Mouse (Mus musculus) hindbrain, embryonic 10.5 days (tissue): ENCODE data around the gene Mbtps2. TPM values are rescaled to one million over a fixed set of nuclear protein-coding genes. Genes with fewer than 3 reads are reported as not detected.

Experiments
- DNase-seq: peaks from one replicate; pipeline ENCODE4 v3.0.0-alpha.2; 2017; ENCODE audit warnings: low spot score
- H3K27ac ChIP-seq: fragments of 300-500 bp; sonication (generic); 2 replicates; pipeline ENCODE4 v1.5.1; 2016; ENCODE audit warnings: mild to moderate bottlenecking, moderate library complexity
- H3K27me3 ChIP-seq: fragments of 300-500 bp; sonication (generic); 2 replicates; pipeline ENCODE4 v1.6.1; 2016; ENCODE audit warnings: mild to moderate bottlenecking; ENCODE audit not compliant: poor library complexity, insufficient read depth, severe bottlenecking
- H3K36me3 ChIP-seq: fragments of 300-500 bp; sonication (generic); 2 replicates; pipeline ENCODE4 v1.6.1; 2016; ENCODE audit warnings: mild to moderate bottlenecking, moderate library complexity
- H3K4me1 ChIP-seq: fragments of 300-500 bp; sonication (generic); replicated peaks from 2 replicates; pipeline ENCODE4 v1.6.1; 2016; ENCODE audit warnings: mild to moderate bottlenecking
- H3K4me3 ChIP-seq: fragments of 300-500 bp; sonication (generic); 2 replicates; pipeline ENCODE4 v1.5.1; 2016; ENCODE audit warnings: mild to moderate bottlenecking, moderate library complexity
- H3K9me3 ChIP-seq: fragments of 300-500 bp; sonication (generic); 2 replicates; pipeline ENCODE4 v1.6.1; 2016; ENCODE audit warnings: mild to moderate bottlenecking, moderate library complexity
- WGBS: fragments of 180-500 bp; shearing (Covaris S2); methylation state at CpG from one replicate; pipeline ENCODE4 v1.1.7; 2016; 5-methylcytosine and 5-hydroxymethylcytosine counted together
- polyA plus RNA-seq: library from polyadenylated mRNA; unstranded; fragments of >200 nt; fragmentation: Nextera tagmentation; extraction: Ambion mirVana; gene quantifications from 2 replicates; pipeline ENCODE4 v1.2.1, GENCODE M21; 2016

Mbtps2 gene
- polyA plus RNA-seq, 1 experiment from 2014 or later: 19.2 TPM

GRCm38 (mm10) chrX:157595927-157596326 lies 2.6 kb downstream of the Mbtps2 start:
- no peak for DNase-seq
- Histone ChIP-seq H3K4me1 (peaks cover 8% of the 10 kb centered on the region; the same call in 1 of the 2 replicates), H3K27ac (no peak overlapping the region), H3K9me3 (0 out of 2 replicates have a peak, but pooled peaks cover 2% of the 10 kb centered on the region), H3K4me3 (no peak overlapping the region), H3K27me3 (0 out of 2 replicates have a peak, but pooled peaks cover 4% of the 10 kb centered on the region), H3K36me3 (peaks cover 4% of the 10 kb centered on the region)
- 84% methylated on average over 6 of the region's 6 CpGs for WGBS

- no peak overlapping the region for H3K27ac ChIP-seq
- peaks cover 14% of the 10 kb centered on the region for H3K36me3 ChIP-seq
- H3K4me1 ChIP-seq: peaks cover 8% of the 10 kb centered on the region; the same call in 1 of the 2 replicates
- DNase-seq: no peak
- H3K27me3 ChIP-seq: 0 out of 2 replicates have a peak, but pooled peaks cover 4% of the 10 kb centered on the region
- H3K9me3 ChIP-seq: 0 out of 2 replicates have a peak, but pooled peaks cover 2% of the 10 kb centered on the region
- no peak overlapping the region for H3K4me3 ChIP-seq
- WGBS: 70% methylated on average over 2 of the region's 2 CpGs
These were observed 3.9 kb downstream of the Mbtps2 start for GRCm38 (mm10) chrX:157594606-157595005.

- H3K36me3 ChIP-seq: peaks cover 34% of the 10 kb centered on the region
These were observed 11.5 kb downstream of the Mbtps2 start for GRCm38 (mm10) chrX:157587001-157587400.

GRCm38 (mm10) chrX:157586397-157586796 lies 12.1 kb downstream of the Mbtps2 start:
- Histone ChIP-seq H3K9me3 (no peaks in the 10 kb centered on the region), H3K36me3 (peaks cover 38% of the 10 kb centered on the region), H3K27me3 (no peaks in the 10 kb centered on the region), H3K27ac (no peak overlapping the region), H3K4me1 (no peaks in the 10 kb centered on the region), H3K4me3 (no peak overlapping the region)
- no peak for DNase-seq

More at GRCm38 (mm10) chrX:157587001-157587400, 11.5 kb downstream of the Mbtps2 start:
- Histone ChIP-seq H3K9me3 (no peaks in the 10 kb centered on the region), H3K4me1 (no peaks in the 10 kb centered on the region), H3K27ac (no peak overlapping the region), H3K27me3 (no peaks in the 10 kb centered on the region), H3K4me3 (no peak overlapping the region)
- 75% methylated on average over 5 of the region's 5 CpGs for WGBS
- DNase-seq: no peak

GRCm38 (mm10) chrX:157579108-157579614 lies 19.4 kb downstream of the Mbtps2 start:
- Histone ChIP-seq H3K4me1 (no peaks in the 10 kb centered on the region), H3K4me3 (no peak overlapping the region), H3K9me3 (no peaks in the 10 kb centered on the region), H3K36me3 (peaks cover 45% of the 10 kb centered on the region), H3K27ac (no peak overlapping the region), H3K27me3 (no peaks in the 10 kb centered on the region)
- 74% methylated on average over 6 of the region's 6 CpGs for WGBS
- no peak for DNase-seq

GRCm38 (mm10) chrX:157574683-157575082 lies 23.8 kb downstream of the Mbtps2 start:
- Histone ChIP-seq H3K9me3 (no peaks in the 10 kb centered on the region), H3K4me1 (no peaks in the 10 kb centered on the region), H3K27ac (no peak overlapping the region), H3K4me3 (no peak overlapping the region), H3K27me3 (no peaks in the 10 kb centered on the region), H3K36me3 (peaks cover 41% of the 10 kb centered on the region)
- whole genome bisulfite sequencing: 81% methylated on average over 2 of the region's 2 CpGs
- DNase-seq: no peak

GRCm38 (mm10) chrX:157568840-157569239 lies 29.7 kb downstream of the Mbtps2 start, which contains the start of gene Yy2:
Gene Yy2, minus strand, starts transcription at chrX:157568985.
- Histone ChIP-seq H3K4me1 (no peaks in the 10 kb centered on the region), H3K27me3 (no peaks in the 10 kb centered on the region), H3K36me3 (peaks cover 29% of the 10 kb centered on the region), H3K9me3 (no peaks in the 10 kb centered on the region), H3K4me3 (no peak within 1 kb of the TSS), H3K27ac (no peak within 1 kb of the TSS)
- WGBS: 91% methylated on average over 26 of the region's 26 CpGs
- no peak for DNase-seq

GRCm38 (mm10) chrX:157563794-157564193 lies 34.7 kb downstream of the Mbtps2 start:
- no peak overlapping the region for H3K27ac ChIP-seq
- H3K27me3 ChIP-seq: no peaks in the 10 kb centered on the region
- peaks cover 17% of the 10 kb centered on the region for H3K36me3 ChIP-seq
- no peak for DNase-seq
- whole genome bisulfite sequencing: 81% methylated on average over 10 of the region's 10 CpGs
- no peaks in the 10 kb centered on the region for H3K9me3 ChIP-seq
- H3K4me3 ChIP-seq: no peak overlapping the region
- no peaks in the 10 kb centered on the region for H3K4me1 ChIP-seq

- Histone ChIP-seq H3K36me3 (peaks cover under 1% of the 10 kb centered on the region; the same call in 1 of the 2 replicates), H3K27ac (no peak overlapping the region), H3K4me1 (peaks cover 5% of the 10 kb centered on the region; the same call in 1 of the 2 replicates), H3K4me3 (no peak overlapping the region), H3K9me3 (no peaks in the 10 kb centered on the region), H3K27me3 (no peaks in the 10 kb centered on the region)
- peak; percentile 41 for DNase-seq
- WGBS: 18% methylated on average over 3 of the region's 3 CpGs
These were observed 51.4 kb downstream of the Mbtps2 start for GRCm38 (mm10) chrX:157547082-157547481.

- Histone ChIP-seq H3K4me1 (no peaks in the 10 kb centered on the region), H3K27ac (no peak overlapping the region), H3K9me3 (no peaks in the 10 kb centered on the region), H3K36me3 (no peaks in the 10 kb centered on the region), H3K27me3 (no peaks in the 10 kb centered on the region), H3K4me3 (no peak overlapping the region)
- no peak for DNase-seq
- WGBS: 73% methylated on average over 5 of the region's 5 CpGs
These were observed 92.1 kb downstream of the Mbtps2 start for GRCm38 (mm10) chrX:157506400-157506799.

GRCm38 (mm10) chrX:157504506-157504905 lies 94.0 kb downstream of the Mbtps2 start:
- WGBS: 75% methylated on average over 1 of the region's 1 CpGs
- no peaks in the 10 kb centered on the region for H3K27me3 ChIP-seq

GRCm38 (mm10) chrX:157501871-157502270 lies 96.6 kb downstream of the Mbtps2 start:
- no peak for DNase-seq
- no peak overlapping the region for H3K27ac ChIP-seq
- H3K9me3 ChIP-seq: no peaks in the 10 kb centered on the region
- no peaks in the 10 kb centered on the region for H3K27me3 ChIP-seq
- H3K4me3 ChIP-seq: no peak overlapping the region
- H3K36me3 ChIP-seq: no peaks in the 10 kb centered on the region
- no peaks in the 10 kb centered on the region for H3K4me1 ChIP-seq
- 80% methylated on average over 2 of the region's 2 CpGs for WGBS

More at GRCm38 (mm10) chrX:157504506-157504905, 94.0 kb downstream of the Mbtps2 start:
- Histone ChIP-seq H3K9me3 (no peaks in the 10 kb centered on the region), H3K27ac (no peak overlapping the region), H3K36me3 (no peaks in the 10 kb centered on the region), H3K4me3 (no peak overlapping the region), H3K4me1 (no peaks in the 10 kb centered on the region)
- no peak for DNase-seq

GRCm38 (mm10) chrX:157500004-157500403 lies 98.5 kb downstream of the Mbtps2 start:
- Histone ChIP-seq H3K36me3 (no peaks in the 10 kb centered on the region), H3K27ac (no peak overlapping the region), H3K27me3 (no peaks in the 10 kb centered on the region), H3K4me3 (no peak overlapping the region), H3K9me3 (no peaks in the 10 kb centered on the region), H3K4me1 (no peaks in the 10 kb centered on the region)
- no peak for DNase-seq
- 80% methylated on average over 8 of the region's 8 CpGs for WGBS
